Mouse (Mus musculus) thymus, adult 2 months (tissue): Measurements from ENCODE around the gene Sox4.

Source experiments
- CTCF ChIP-seq: fragments of 200-500 bp; IDR thresholded peaks from 2 replicates; pipeline ENCODE4 v1.5.1; 2012; ENCODE audit warnings: mild to moderate bottlenecking, control low read depth, low read length, moderate library complexity, borderline replicate concordance; ENCODE audit not compliant: control insufficient read depth, poor library complexity, insufficient read depth; ENCODE audit errors: extremely low read depth
- POLR2A ChIP-seq: fragments of 200-500 bp; IDR thresholded peaks from 2 replicates; pipeline ENCODE4 v1.6.1; 2012; ENCODE audit warnings: mild to moderate bottlenecking, low read length, control low read depth, moderate library complexity; ENCODE audit not compliant: control insufficient read depth, poor library complexity, insufficient read depth; ENCODE audit errors: extremely low read depth

GRCm38 (mm10) chr13:28988751-28989703 is 35.5 kb upstream of the Sox4 start:
- TF ChIP-seq CTCF, result no peak
- TF ChIP-seq POLR2A, result no peak
